Mouse (Mus musculus): ENCODE results near the gene Oser1. TPM values are rescaled to one million over a fixed set of nuclear protein-coding genes. Genes with fewer than 3 reads are reported as not detected.
"Not testable (repeated sequence)": the region's sequence is repeated elsewhere in the genome, so short reads cannot be mapped to it uniquely, and the experiment has no call there.

Oser1 gene
- total and polyA plus RNA-seq, 3 experiments = 29.0 to 44.9 (median 38.1) TPM

DNA sequence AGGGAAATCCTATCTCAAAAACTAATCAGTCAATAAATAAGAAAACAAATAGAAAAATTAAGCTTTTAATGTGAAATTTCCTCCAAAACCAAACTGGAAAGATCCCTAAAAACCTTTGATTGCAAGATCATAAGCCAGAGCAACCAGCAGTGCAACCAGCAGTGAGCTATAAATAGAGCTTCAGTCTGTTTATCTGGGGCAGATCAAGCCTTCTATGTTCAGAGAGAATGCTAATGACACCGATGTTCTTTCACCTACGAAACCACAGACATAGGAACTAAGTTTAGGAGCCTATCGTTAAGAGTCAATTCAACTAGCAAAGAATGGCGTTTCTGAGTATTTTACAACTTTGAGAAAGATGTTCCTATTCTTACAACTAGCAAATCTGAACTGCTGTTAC, 12.7 kb downstream of the Oser1 start:
- no peaks in the 10 kb centered on the region for H3K27me3 ChIP-seq (replicated peaks)
- H3K9ac ChIP-seq (ENCODE audit: insufficient read depth, low read depth) = no peak overlapping the region
- in situ Hi-C loops (cut with MboI; ENCODE audit: low pct_ligation_motif_present, low pct_unique_long_range_greater_than_20kb, low sequenced_read_pairs) (loop anchor here (10.0 kb wide), 1 partner anchor 317 kb away; no protein-coding TSS in a partner anchor), dilution Hi-C loops (cut with MboI; ENCODE audit: extremely low pct_ligation_motif_present, extremely low pct_unique_long_range_greater_than_20kb, low sequenced_read_pairs) (no loop called here)
- DNase-seq (ENCODE audit: extremely low read depth) = no peak
- no peak overlapping the region for H3K4me3 ChIP-seq (replicated peaks in 1 of 3; ENCODE audit: low read depth in 2 of 3, low read length in 2 of 3, poor library complexity in 1 of 3)
- peaks cover 16% of the 10 kb centered on the region for H3K79me2 ChIP-seq (replicated peaks; ENCODE audit: control insufficient read depth, extremely low read depth, insufficient read depth, poor library complexity, severe bottlenecking)
- H3K4me2 ChIP-seq (ENCODE audit: insufficient read depth, low read depth, poor library complexity, severe bottlenecking) = no peak overlapping the region
- peaks cover 0 to 16% of the 10 kb centered on the region in 2 experiments; a peak in 2 of 4 replicates for H3K4me1 ChIP-seq (ENCODE audit: control insufficient read depth in 1 of 2, insufficient read depth in 2 of 2)
- TF ChIP-seq ZC3H11A (IDR thresholded peaks at IDR 0.05; ENCODE audit: low read depth, low read length) (no peak), USF1 (IDR thresholded peaks at IDR 0.05; ENCODE audit: low read depth, low read length) (no peak), MYC (IDR thresholded peaks at IDR 0.05; ENCODE audit: low read depth, low read length) (no peak), MEF2A (IDR thresholded peaks at IDR 0.05; ENCODE audit: borderline replicate concordance, low read depth, low read length) (no peak), JUND (conservative IDR thresholded peaks at IDR 0.05; ENCODE audit: low read depth, low read length) (no peak), BHLHE40 (IDR thresholded peaks at IDR 0.05; ENCODE audit: low read depth, low read length) (no peak), KAT2A (IDR thresholded peaks at IDR 0.05; ENCODE audit: insufficient replicate concordance, low read length) (no peak), TCF12 (IDR thresholded peaks at IDR 0.05; ENCODE audit: low read depth, low read length) (no peak), MAZ (IDR thresholded peaks at IDR 0.05; ENCODE audit: low read depth, low read length) (no peak), MAFK (IDR thresholded peaks at IDR 0.05; ENCODE audit: insufficient replicate concordance, low read length) (no peak), NRF1 (IDR thresholded peaks at IDR 0.05; ENCODE audit: low read depth, low read length) (no peak), PAX5 (IDR thresholded peaks at IDR 0.05; ENCODE audit: low read length) (no peak), POLR2AphosphoS2 (IDR thresholded peaks at IDR 0.05; ENCODE audit: low read depth, low read length) (no peak), NELFE (IDR thresholded peaks at IDR 0.05; ENCODE audit: low read depth, low read length) (no peak), MXI1 (IDR thresholded peaks at IDR 0.05; ENCODE audit: low read depth, low read length) (no peak), POLR2A (IDR thresholded peaks at IDR 0.05; ENCODE audit: low read depth, low read length) (no peak), CHD1 (IDR thresholded peaks at IDR 0.05; ENCODE audit: low read depth, low read length) (no peak), EP300 (IDR thresholded peaks at IDR 0.05; ENCODE audit: low read length) (no peak), ZKSCAN1 (IDR thresholded peaks at IDR 0.05; ENCODE audit: borderline replicate concordance, low read depth, low read length) (no peak), CHD2 (IDR thresholded peaks at IDR 0.05; ENCODE audit: low read length) (no peak)
- no peak overlapping the region for H3K27ac ChIP-seq (ENCODE audit: insufficient read depth, low read depth)
- peaks cover 49 to 83% of the 10 kb centered on the region in 2 experiments for H3K36me3 ChIP-seq (replicated peaks in 1 of 2; ENCODE audit: control insufficient read depth in 1 of 2, insufficient read depth in 1 of 2, low read length in 1 of 2)
- no peaks in the 10 kb centered on the region for H3K9me3 ChIP-seq (replicated peaks; ENCODE audit: low read length)

DNA sequence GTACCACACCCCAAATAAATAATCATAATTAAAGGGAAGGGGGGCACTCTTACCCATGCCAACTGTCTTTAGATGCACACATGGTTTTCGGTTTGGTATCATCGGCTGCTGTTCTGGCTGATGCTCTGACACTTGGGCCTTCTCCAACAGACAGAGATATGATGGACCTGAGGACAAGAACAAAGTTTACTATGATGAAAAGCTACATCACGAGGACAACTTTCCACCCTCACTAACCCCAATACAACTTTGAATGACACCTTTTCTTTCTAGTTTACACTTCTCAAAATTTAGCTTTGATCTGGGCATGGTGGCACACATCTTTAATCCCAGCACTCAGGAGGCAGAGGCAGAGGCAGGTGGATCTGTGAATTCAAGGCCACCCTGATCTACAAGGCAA, 13.2 kb downstream of the Oser1 start:
- H3K27ac ChIP-seq (ENCODE audit: insufficient read depth, low read depth); H3K9me3 ChIP-seq (replicated peaks; ENCODE audit: low read length); H3K4me3 ChIP-seq (replicated peaks in 1 of 3; ENCODE audit: low read depth in 2 of 3, low read length in 2 of 3, poor library complexity in 1 of 3); H3K27me3 ChIP-seq (replicated peaks); DNase-seq (ENCODE audit: extremely low read depth); H3K4me2 ChIP-seq (ENCODE audit: insufficient read depth, low read depth, poor library complexity, severe bottlenecking); H3K9ac ChIP-seq (ENCODE audit: insufficient read depth, low read depth); dilution Hi-C loops (cut with MboI; ENCODE audit: extremely low pct_ligation_motif_present, extremely low pct_unique_long_range_greater_than_20kb, low sequenced_read_pairs): not testable (repeated sequence)
- in situ Hi-C loops (cut with MboI; ENCODE audit: low pct_ligation_motif_present, low pct_unique_long_range_greater_than_20kb, low sequenced_read_pairs) = loop anchor here (10.0 kb wide), 1 partner anchor 317 kb away; no protein-coding TSS in a partner anchor
- Histone ChIP-seq H3K79me2 (replicated peaks; ENCODE audit: control insufficient read depth, extremely low read depth, insufficient read depth, poor library complexity, severe bottlenecking) (peaks cover 16% of the 10 kb centered on the region), H3K4me1 (ENCODE audit: control insufficient read depth in 1 of 2, insufficient read depth in 2 of 2) (peaks cover 0 to 16% of the 10 kb centered on the region in 2 experiments; a peak in 2 of 4 replicates), H3K36me3 (replicated peaks in 1 of 2; ENCODE audit: control insufficient read depth in 1 of 2, insufficient read depth in 1 of 2, low read length in 1 of 2) (peaks cover 50 to 83% of the 10 kb centered on the region in 2 experiments)

All from CH12.LX (cell line).